Mouse (Mus musculus) spleen, adult 18-20 months (tissue): ENCODE data around the gene Iqcg.

ENCODE experiments used
- DNase-seq, 2 experiments: peaks; one replicate each; pipeline ENCODE4 v3.0.0; 2022; ENCODE audit warnings: mixed read lengths in 2 of 2

Gene Iqcg

DNA sequence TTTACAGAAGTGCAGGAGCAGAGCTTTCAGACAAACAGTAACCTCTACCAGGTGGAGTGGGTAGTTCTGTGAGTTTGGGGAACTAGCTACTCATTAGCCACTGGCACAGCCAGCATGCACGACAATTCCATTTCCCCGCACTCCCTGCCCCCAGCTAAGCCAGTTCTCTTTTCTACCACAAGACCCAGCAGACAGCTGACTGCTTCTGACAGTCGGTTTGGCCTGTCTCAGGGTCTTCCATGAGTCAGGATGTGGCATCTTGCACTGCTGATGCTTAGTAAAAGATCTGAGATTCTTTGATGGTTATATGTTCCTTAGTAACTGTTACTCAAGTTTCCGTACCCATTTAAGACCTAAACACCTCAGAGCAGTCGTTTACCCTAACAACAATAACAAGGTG is 83.5 kb downstream of the Iqcg start:
- DNase-seq = no peak
